Mouse (Mus musculus): ENCODE results near the gene Syne1.

DNA sequence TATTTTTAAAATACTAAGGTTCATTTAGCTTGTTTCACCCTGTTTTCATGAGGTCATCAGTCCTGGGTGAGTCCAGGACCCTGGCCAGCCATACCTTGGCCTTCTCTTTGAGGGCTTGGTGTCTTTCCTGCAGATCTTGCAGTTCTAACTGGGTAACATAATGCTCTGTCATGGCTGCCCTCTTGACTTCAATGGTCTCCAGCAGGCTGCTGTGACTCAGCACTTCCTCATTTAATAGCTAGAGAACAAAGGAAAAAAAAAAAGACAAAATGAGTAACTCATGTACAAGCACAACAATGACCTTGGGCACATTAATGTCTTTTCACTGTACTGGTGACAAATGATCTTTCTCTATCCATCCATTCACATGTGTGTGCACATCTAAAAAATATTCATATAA lies 294.6 kb downstream of the Syne1 start:
- no peak for TF ChIP-seq SIN3A (IDR thresholded peaks at IDR 0.05; ENCODE audit: low read length)
- no peak for TF ChIP-seq MYC (IDR thresholded peaks at IDR 0.05; ENCODE audit: low read depth, low read length)
- TF ChIP-seq CHD2 (IDR thresholded peaks at IDR 0.05; ENCODE audit: low read length) = no peak
- no peak for TF ChIP-seq TAL1 (IDR thresholded peaks at IDR 0.05; ENCODE audit: low read length)
- TF ChIP-seq EP300 (IDR thresholded peaks at IDR 0.05; ENCODE audit: low read depth in 1 of 2, low read length in 2 of 2) = 0 out of 4 replicates have a peak, but pooled peaks of 1 of the 2 experiments have one; percentile 14
- TF ChIP-seq MAZ (IDR thresholded peaks at IDR 0.05; ENCODE audit: low read depth, low read length) = no peak
- no peak for TF ChIP-seq POLR2A (IDR thresholded peaks at IDR 0.05; ENCODE audit: control insufficient read depth in 1 of 2, insufficient read depth in 1 of 2, low read depth in 1 of 2, low read length in 2 of 2, poor library complexity in 1 of 2)
- TF ChIP-seq UBTF (IDR thresholded peaks at IDR 0.05; ENCODE audit: borderline replicate concordance, insufficient read depth, low read depth, low read length) = no peak
- no peak for TF ChIP-seq BHLHE40 (IDR thresholded peaks at IDR 0.05; ENCODE audit: borderline replicate concordance, low read depth, low read length)

All from MEL (cell line).